Mouse (Mus musculus) mesoderm, embryonic 11.5 days (tissue): ENCODE data around the gene Kcnk15.

Experiments used
- DNase-seq: peaks from one replicate; pipeline ENCODE4 v3.0.0-alpha.2; 2012; ENCODE audit warnings: low read depth, low spot score

The Kcnk15 gene

GRCm38 (mm10) chr2:163875484-163875883 is 22.0 kb downstream of the Kcnk15 start:
- DNase-seq = no peak

DNA sequence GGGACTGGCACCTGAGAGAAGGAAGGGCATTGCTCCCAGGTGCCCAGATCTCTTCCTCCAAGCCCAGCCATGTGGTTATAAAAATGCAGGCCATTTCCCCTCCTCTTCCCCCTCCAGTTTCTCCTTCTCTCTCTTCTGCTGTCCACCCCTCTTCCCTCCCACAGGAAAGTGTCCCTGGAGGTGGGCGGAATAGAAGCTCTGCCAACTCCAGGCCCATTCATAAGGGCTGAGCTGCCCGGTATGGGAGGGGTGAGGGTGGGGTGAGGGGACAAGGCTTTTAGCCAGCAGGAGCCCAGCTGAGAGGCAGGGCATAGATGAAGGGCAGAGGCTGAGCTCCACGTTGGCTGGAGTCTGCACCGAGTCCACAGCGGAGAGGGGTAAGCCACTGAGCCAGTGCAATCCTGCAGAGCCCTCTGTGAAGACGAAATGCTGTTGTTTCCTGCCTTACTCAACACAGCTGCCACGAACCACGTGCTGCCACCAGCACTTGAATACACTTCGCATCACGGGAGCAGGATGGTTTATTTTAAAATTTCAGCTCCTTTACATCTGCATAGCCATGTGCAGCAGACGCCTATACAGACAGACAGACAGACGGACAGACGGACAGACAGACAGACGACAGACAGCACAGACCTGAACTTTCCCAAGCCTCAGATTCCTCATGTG is 23.5 kb downstream of the Kcnk15 start:
- DNase-seq = no peak

GRCm38 (mm10) chr2:163880891-163881290 is 27.4 kb downstream of the Kcnk15 start:
- no peak for DNase-seq

GRCm38 (mm10) chr2:163882859-163883652 is 29.6 kb downstream of the Kcnk15 start:
- DNase-seq = no peak

GRCm38 (mm10) chr2:163889411-163889810 is 36.0 kb downstream of the Kcnk15 start:
- DNase-seq = peak; percentile 67

DNA sequence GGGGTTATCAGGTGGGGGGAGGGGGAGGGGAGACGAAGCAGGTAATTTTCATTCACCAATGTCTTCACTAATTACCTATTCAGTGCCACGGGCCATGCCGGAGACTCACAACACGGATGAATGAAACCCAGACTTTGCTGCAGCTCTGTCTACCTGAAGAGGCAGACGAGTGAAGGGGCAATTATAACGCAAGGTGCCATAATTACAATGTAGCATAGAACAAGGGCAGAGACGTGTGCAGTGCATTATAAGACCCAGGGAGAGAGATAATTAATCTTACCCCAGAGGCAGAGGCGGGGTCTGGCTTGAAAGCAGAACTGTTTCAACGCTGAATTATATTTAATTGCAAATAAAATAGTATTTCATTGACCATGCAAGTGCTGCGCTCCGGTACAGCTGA is 37.1 kb downstream of the Kcnk15 start:
- no peak for DNase-seq

DNA sequence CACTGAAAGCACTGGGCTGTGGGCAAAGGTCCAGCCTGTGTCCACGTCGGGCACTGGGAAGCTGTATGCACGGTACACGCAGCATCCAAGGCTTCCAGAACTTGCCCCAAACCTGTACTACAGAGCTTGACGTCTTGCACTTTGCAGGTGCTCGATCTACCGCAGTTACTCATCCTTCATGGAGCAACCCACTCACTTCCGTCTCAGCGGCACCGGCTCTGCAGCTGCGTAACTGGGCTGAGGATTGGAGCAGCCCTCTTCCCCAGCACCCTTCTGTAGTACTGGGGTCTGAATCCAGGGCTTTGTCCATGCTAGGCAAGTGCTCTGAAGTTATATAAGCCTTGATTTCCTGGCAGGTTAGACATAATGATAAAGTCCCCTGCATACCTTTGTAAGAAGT is 37.8 kb downstream of the Kcnk15 start:
- no peak for DNase-seq

GRCm38 (mm10) chr2:163893446-163894370 is 40.3 kb downstream of the Kcnk15 start:
- no peak for DNase-seq

GRCm38 (mm10) chr2:163895156-163895555 is 41.7 kb downstream of the Kcnk15 start:
- no peak for DNase-seq

DNA sequence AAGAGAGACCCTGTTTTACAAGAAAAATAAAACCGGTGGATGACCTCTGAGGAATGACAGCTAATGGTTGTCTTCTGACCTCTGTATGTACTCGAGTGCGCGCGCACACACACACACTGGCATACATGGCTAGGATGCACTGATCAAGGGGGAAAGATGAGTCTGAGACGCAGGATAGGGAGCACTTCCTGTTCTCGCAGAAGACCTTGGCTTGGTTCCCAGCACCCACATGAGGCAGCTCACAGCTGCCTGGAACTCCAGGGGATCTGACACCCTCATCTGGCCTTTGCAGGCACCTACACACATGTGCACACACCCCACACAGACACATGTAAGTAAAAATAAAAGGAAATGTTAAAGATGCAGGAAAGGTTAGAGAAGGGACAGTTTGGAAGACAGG is 43.6 kb downstream of the Kcnk15 start:
- no peak for DNase-seq

DNA sequence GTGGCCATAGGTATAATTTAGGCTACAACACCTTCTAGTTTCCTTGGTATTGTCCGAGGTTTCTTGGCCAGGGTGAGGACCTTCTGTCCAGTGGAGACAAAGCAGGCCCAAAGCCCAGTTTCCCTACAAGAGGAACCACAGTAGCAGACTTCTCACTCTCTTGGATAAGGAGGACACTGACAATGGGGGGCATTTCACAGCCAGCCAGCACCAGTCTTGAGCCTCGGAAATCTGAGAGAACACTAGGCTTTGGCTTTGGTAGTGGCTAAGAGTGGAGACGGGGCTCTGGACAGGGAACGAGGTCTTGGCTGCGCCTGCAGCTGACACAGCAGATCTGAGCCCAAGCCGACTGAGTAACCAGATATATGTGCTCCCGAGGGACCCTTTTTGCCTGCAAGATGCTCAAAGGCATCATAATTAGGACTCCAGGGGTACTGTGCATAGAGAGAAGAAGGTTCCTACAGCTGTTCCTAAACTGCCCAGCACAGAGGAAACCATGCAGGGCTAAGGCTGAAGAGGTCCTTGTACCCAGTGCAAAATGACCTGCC is 44.6 kb downstream of the Kcnk15 start:
- no peak for DNase-seq

GRCm38 (mm10) chr2:163899910-163900411 is 46.5 kb downstream of the Kcnk15 start:
- no peak for DNase-seq

GRCm38 (mm10) chr2:163901043-163901442 is 47.6 kb downstream of the Kcnk15 start:
- no peak for DNase-seq

DNA sequence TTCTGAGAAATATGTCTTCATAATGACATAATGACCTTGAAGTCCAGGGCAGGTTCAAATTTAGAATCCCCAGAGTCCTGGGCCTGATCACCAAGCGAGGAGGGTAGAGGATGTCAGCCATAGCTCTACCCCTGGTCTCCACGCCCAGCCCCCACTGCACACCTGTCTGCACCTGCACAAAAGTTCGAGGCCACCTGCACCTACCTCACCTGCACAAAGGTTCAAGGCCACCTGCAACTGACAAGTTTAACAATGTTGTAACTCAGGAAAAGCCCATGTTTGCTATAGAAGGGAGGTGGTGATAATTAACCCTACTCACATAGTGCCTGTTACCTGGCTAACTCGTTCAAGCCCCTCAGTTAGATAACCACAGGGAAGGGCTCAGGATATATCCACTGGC is 49.0 kb downstream of the Kcnk15 start:
- no peak for DNase-seq

- DNase-seq = no peak
Measured at GRCm38 (mm10) chr2:163903461-163903860, 50.0 kb downstream of the Kcnk15 start.

- no peak for DNase-seq
Measured at GRCm38 (mm10) chr2:163904323-163904722, 50.9 kb downstream of the Kcnk15 start.

DNA sequence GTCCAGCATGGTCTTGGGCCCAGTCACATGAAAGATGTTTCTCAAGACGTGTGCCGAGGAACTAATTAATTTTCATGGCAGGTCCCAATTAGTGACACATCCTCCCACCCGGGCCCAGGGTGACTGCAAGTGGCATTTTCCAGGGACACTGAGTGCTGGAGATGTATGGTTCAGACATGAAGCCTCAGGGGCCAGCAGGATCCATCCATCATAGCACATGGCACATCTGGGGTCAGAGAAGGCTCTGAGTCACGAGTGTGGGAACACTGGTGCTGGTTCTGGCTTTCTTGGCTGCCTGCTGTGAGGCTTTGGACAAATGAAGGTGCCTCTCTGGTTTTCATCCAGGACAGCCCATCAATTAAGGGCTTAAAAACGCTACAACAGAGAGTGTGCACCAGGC is 53.7 kb downstream of the Kcnk15 start:
- no peak for DNase-seq
